Mouse (Mus musculus): Measurements from ENCODE around the gene Nrp2. TPM values are rescaled to one million over a fixed set of nuclear protein-coding genes. Genes with fewer than 3 reads are reported as not detected.

The Nrp2 gene
- polyA plus RNA-seq, 1 experiment from 2014 or later: 6.1 TPM

DNA sequence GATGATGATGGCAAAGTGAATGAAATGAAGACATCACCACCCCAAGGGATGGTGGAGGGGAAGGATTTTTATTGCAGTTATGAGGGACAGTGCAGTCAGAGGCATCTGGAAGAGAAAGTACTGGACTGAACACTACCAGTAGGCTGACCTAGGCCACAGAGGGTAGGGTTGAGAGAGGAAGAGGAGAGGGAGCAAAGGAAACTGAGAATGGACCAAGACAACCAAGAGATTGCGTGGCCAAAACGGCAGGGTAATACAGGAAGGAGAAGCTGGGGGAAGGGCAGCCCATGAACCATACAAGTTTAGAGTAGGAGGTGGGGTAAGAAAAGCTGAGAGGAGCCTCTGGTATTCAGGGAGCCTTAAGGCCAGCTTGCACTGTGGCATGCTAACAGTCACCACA lies 23.6 kb upstream of the Nrp2 start:
- Histone ChIP-seq H3K9ac (ENCODE audit: low read length) (no peak overlapping the region), H3K27me3 (ENCODE audit: control insufficient read depth, insufficient read depth, low read length) (no peaks in the 10 kb centered on the region), H3K9me3 (ENCODE audit: control insufficient read depth, low read length) (peaks cover 5% of the 10 kb centered on the region; the same call in 1 of the 2 replicates), H3K27ac (replicated peaks in 1 of 2; ENCODE audit: control insufficient read depth in 1 of 2, insufficient read depth in 1 of 2, low read depth in 2 of 2, low read length in 2 of 2) (no peak overlapping the region), H3K4me3 (ENCODE audit: control insufficient read depth in 1 of 2, insufficient read depth in 1 of 2, low read depth in 1 of 2, low read length in 2 of 2) (no peak overlapping the region), H3K36me3 (ENCODE audit: control insufficient read depth, insufficient read depth, low read length) (no peaks in the 10 kb centered on the region), H3K4me1 (ENCODE audit: control insufficient read depth in 2 of 2, insufficient read depth in 2 of 2, low read length in 2 of 2) (peaks cover 0 to 8% of the 10 kb centered on the region in 2 experiments; a peak in 3 of 4 replicates), H3K4me2 (ENCODE audit: low read length) (no peak overlapping the region)
- no peak for ATAC-seq (ENCODE audit: insufficient number of reproducible peaks, insufficient read depth, low FRiP score, low read depth)
- WGBS: 67% methylated on average over 2 of the region's 2 CpGs

DNA sequence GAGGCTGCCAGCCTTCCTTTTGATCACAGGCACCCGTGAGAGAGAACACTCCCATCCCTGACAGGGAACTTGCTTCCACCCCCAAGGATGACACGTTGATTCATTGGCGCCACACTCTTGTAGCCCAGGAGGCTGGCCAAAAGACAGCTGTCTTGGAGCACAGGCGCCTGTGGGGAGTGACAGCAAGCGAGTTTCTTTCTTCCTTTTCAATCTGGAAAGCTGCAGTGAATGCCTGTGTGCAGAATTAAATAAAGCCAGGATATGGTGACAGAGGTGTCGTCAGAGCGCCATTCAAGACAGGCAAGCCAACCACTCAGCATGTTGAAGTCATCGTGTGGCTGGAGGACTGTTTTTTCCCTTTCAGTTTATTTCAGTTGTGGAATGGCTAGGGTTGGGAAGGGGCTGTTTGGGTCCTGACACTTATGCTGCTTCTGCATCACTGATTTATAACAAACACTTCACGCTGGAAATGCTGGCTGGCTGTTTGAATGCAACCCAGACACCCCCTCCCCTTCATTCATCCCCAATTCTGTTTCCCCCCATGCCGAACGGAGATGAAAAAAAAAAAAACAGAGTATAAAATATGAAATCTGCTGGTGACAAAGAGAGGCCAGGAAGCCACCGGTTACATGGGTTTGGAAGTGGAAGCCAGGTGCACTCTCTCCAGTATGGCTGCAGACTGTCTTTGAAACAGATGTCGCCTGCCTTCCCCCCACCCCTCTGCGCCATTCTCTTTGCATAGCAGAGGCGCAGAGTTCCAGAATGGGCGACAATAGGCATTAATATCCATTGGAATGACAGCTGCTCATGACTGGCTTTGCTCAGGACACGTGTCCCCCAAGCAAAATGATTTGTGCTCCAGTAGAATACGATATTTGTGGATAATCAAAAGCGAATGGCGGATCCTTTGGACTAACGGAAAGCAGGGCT lies 20.4 kb upstream of the Nrp2 start:
- H3K27ac ChIP-seq (replicated peaks in 1 of 2; ENCODE audit: control insufficient read depth in 1 of 2, insufficient read depth in 1 of 2, low read depth in 2 of 2, low read length in 2 of 2): no peak overlapping the region
- H3K4me3 ChIP-seq (ENCODE audit: control insufficient read depth in 1 of 2, insufficient read depth in 1 of 2, low read depth in 1 of 2, low read length in 2 of 2): no peak overlapping the region
- WGBS: 67% methylated on average over 21 of the region's 21 CpGs
- H3K9ac ChIP-seq (ENCODE audit: low read length): no peak overlapping the region
- no peaks in the 10 kb centered on the region for H3K27me3 ChIP-seq (ENCODE audit: control insufficient read depth, insufficient read depth, low read length)
- H3K36me3 ChIP-seq (ENCODE audit: control insufficient read depth, insufficient read depth, low read length): no peaks in the 10 kb centered on the region
- H3K4me2 ChIP-seq (ENCODE audit: low read length): no peak overlapping the region
- peaks cover 1% of the 10 kb centered on the region; the same call in 1 of the 2 replicates for H3K9me3 ChIP-seq (ENCODE audit: control insufficient read depth, low read length)
- peaks cover 0 to 8% of the 10 kb centered on the region in 2 experiments; a peak in 3 of 4 replicates for H3K4me1 ChIP-seq (ENCODE audit: control insufficient read depth in 2 of 2, insufficient read depth in 2 of 2, low read length in 2 of 2)
- ATAC-seq (ENCODE audit: insufficient number of reproducible peaks, insufficient read depth, low FRiP score, low read depth): no peak

- Histone ChIP-seq H3K27me3 (ENCODE audit: control insufficient read depth, insufficient read depth, low read length) (no peaks in the 10 kb centered on the region), H3K4me1 (ENCODE audit: control insufficient read depth in 2 of 2, insufficient read depth in 2 of 2, low read length in 2 of 2) (peaks cover 0 to 8% of the 10 kb centered on the region in 2 experiments; a peak in 3 of 4 replicates), H3K9ac (ENCODE audit: low read length) (no peak overlapping the region), H3K9me3 (ENCODE audit: control insufficient read depth, low read length) (no peaks in the 10 kb centered on the region), H3K4me3 (ENCODE audit: control insufficient read depth in 1 of 2, insufficient read depth in 1 of 2, low read depth in 1 of 2, low read length in 2 of 2) (no peak overlapping the region), H3K36me3 (ENCODE audit: control insufficient read depth, insufficient read depth, low read length) (no peaks in the 10 kb centered on the region), H3K27ac (replicated peaks in 1 of 2; ENCODE audit: control insufficient read depth in 1 of 2, insufficient read depth in 1 of 2, low read depth in 2 of 2, low read length in 2 of 2) (no peak overlapping the region), H3K4me2 (ENCODE audit: low read length) (no peak overlapping the region)
- ATAC-seq (ENCODE audit: insufficient number of reproducible peaks, insufficient read depth, low FRiP score, low read depth): no peak
- 89% methylated on average over 2 of the region's 2 CpGs for WGBS
Observed at GRCm38 (mm10) chr1:62683498-62683897, 19.6 kb upstream of the Nrp2 start.

DNA sequence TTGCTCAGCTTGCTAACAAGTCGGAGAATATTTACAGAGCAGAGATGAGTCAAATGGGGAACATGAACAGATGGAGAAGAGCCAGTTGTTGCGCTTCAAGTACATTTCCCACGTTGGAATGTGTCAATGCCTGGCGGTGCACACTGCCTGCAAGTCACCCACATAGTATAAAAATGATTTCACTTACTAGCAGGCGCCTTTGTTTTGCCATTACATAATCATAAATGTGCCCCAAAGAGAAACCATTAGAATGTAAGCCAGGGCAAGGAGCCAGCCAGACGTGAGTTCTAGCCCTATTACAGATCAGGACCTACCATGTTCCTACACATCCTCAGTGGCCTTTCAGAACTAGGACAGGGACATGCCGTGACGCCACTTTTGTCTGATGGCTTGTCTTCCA lies 15.6 kb upstream of the Nrp2 start:
- Histone ChIP-seq H3K27ac (replicated peaks in 1 of 2; ENCODE audit: control insufficient read depth in 1 of 2, insufficient read depth in 1 of 2, low read depth in 2 of 2, low read length in 2 of 2) (no peak overlapping the region), H3K4me3 (ENCODE audit: control insufficient read depth in 1 of 2, insufficient read depth in 1 of 2, low read depth in 1 of 2, low read length in 2 of 2) (no peak overlapping the region), H3K4me2 (ENCODE audit: low read length) (no peak overlapping the region), H3K9me3 (ENCODE audit: control insufficient read depth, low read length) (no peaks in the 10 kb centered on the region), H3K27me3 (ENCODE audit: control insufficient read depth, insufficient read depth, low read length) (no peaks in the 10 kb centered on the region), H3K4me1 (ENCODE audit: control insufficient read depth in 2 of 2, insufficient read depth in 2 of 2, low read length in 2 of 2) (no peaks in the 10 kb centered on the region; a peak in 1 of 4 replicates), H3K36me3 (ENCODE audit: control insufficient read depth, insufficient read depth, low read length) (no peaks in the 10 kb centered on the region), H3K9ac (ENCODE audit: low read length) (no peak overlapping the region)
- no peak for ATAC-seq (ENCODE audit: insufficient number of reproducible peaks, insufficient read depth, low FRiP score, low read depth)
- WGBS: 74% methylated on average over 8 of the region's 8 CpGs

DNA sequence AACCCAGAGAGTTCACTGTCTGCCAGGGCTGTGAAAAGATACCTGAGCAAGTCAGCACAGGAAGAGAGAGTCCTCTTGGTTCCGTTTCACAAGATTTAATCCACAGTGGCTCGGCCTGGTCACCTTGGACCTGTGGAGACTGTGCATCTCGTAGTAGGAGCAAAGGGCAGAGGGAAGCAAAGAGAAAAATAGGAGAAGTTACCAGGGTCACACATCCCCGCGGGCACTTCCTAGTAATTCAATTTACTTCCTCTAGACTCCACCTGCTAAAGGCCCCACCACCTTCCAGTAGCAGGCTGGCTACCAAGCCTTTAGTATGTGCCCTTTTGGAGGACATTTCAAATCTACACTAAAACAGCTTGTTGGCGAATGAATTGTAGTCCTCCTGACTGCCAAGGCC lies 11.9 kb upstream of the Nrp2 start:
- Histone ChIP-seq H3K36me3 (ENCODE audit: control insufficient read depth, insufficient read depth, low read length) (no peaks in the 10 kb centered on the region), H3K4me2 (ENCODE audit: low read length) (no peak overlapping the region), H3K27me3 (ENCODE audit: control insufficient read depth, insufficient read depth, low read length) (no peaks in the 10 kb centered on the region), H3K4me1 (ENCODE audit: control insufficient read depth in 2 of 2, insufficient read depth in 2 of 2, low read length in 2 of 2) (no peaks in the 10 kb centered on the region), H3K9me3 (ENCODE audit: control insufficient read depth, low read length) (no peaks in the 10 kb centered on the region), H3K27ac (replicated peaks in 1 of 2; ENCODE audit: control insufficient read depth in 1 of 2, insufficient read depth in 1 of 2, low read depth in 2 of 2, low read length in 2 of 2) (no peak overlapping the region), H3K9ac (ENCODE audit: low read length) (no peak overlapping the region), H3K4me3 (ENCODE audit: control insufficient read depth in 1 of 2, insufficient read depth in 1 of 2, low read depth in 1 of 2, low read length in 2 of 2) (no peak overlapping the region)
- ATAC-seq (ENCODE audit: insufficient number of reproducible peaks, insufficient read depth, low FRiP score, low read depth): no peak
- 92% methylated on average over 6 of the region's 6 CpGs for WGBS

GRCm38 (mm10) chr1:62696312-62696982 lies 6.6 kb upstream of the Nrp2 start:
- 53% methylated on average over 6 of the region's 6 CpGs for WGBS
- no peak overlapping the region for H3K27ac ChIP-seq (replicated peaks in 1 of 2; ENCODE audit: control insufficient read depth in 1 of 2, insufficient read depth in 1 of 2, low read depth in 2 of 2, low read length in 2 of 2)
- no peak overlapping the region for H3K4me3 ChIP-seq (ENCODE audit: control insufficient read depth in 1 of 2, insufficient read depth in 1 of 2, low read depth in 1 of 2, low read length in 2 of 2)
- H3K9me3 ChIP-seq (ENCODE audit: control insufficient read depth, low read length): no peaks in the 10 kb centered on the region
- H3K9ac ChIP-seq (ENCODE audit: low read length): no peak overlapping the region
- H3K27me3 ChIP-seq (ENCODE audit: control insufficient read depth, insufficient read depth, low read length): no peaks in the 10 kb centered on the region
- no peaks in the 10 kb centered on the region for H3K4me1 ChIP-seq (ENCODE audit: control insufficient read depth in 2 of 2, insufficient read depth in 2 of 2, low read length in 2 of 2)
- no peak for ATAC-seq (ENCODE audit: insufficient number of reproducible peaks, insufficient read depth, low FRiP score, low read depth)
- H3K4me2 ChIP-seq (ENCODE audit: low read length): peak overlapping the region; percentile 46
- H3K36me3 ChIP-seq (ENCODE audit: control insufficient read depth, insufficient read depth, low read length): no peaks in the 10 kb centered on the region

- Histone ChIP-seq H3K9me3 (ENCODE audit: control insufficient read depth, low read length) (no peaks in the 10 kb centered on the region), H3K9ac (ENCODE audit: low read length) (peak overlapping the region; percentile 17; the same call in 1 of the 2 replicates), H3K4me2 (ENCODE audit: low read length) (peak overlapping the region; percentile 46), H3K36me3 (ENCODE audit: control insufficient read depth, insufficient read depth, low read length) (no peaks in the 10 kb centered on the region), H3K4me1 (ENCODE audit: control insufficient read depth in 2 of 2, insufficient read depth in 2 of 2, low read length in 2 of 2) (no peaks in the 10 kb centered on the region), H3K4me3 (ENCODE audit: control insufficient read depth in 1 of 2, insufficient read depth in 1 of 2, low read depth in 1 of 2, low read length in 2 of 2) (no peak overlapping the region), H3K27ac (replicated peaks in 1 of 2; ENCODE audit: control insufficient read depth in 1 of 2, insufficient read depth in 1 of 2, low read depth in 2 of 2, low read length in 2 of 2) (no peak overlapping the region), H3K27me3 (ENCODE audit: control insufficient read depth, insufficient read depth, low read length) (no peaks in the 10 kb centered on the region)
- 12% methylated on average over 9 of the region's 9 CpGs for WGBS
- ATAC-seq (ENCODE audit: insufficient number of reproducible peaks, insufficient read depth, low FRiP score, low read depth): no peak
Observed at GRCm38 (mm10) chr1:62696983-62697341, 6.1 kb upstream of the Nrp2 start.
